Mouse (Mus musculus) regulatory T cell (primary cell): Measurements from ENCODE around the gene Mecr.

ENCODE experiments used
- in situ Hi-C: fragments of 300-600 bp; cut with MboI, MseI; formaldehyde crosslinking; loops from one replicate; pipeline ENCODE4 v1.15.1; 2025; ENCODE audit warnings: high pct_unique_total_duplicates

The Mecr gene

DNA sequence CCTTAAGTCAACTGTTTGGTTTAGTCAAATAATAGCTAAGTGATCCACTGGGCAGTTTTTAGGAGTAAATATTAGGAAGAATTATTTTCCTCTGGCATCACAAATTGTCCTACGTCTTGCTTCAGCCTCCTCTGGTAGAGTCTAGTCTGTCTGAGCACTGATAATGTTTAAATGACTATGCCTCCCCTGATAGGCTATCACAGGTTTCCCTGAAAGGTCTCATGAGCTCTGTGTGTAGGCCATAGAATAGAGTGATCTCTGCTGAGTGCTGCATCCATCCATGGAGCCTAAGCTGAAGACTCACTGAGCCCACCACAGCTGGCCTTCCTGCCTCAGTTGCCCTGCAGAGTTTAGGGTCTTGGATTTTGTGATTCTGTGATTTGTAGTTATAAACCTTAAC is 45.3 kb downstream of the Mecr start:
- in situ Hi-C loops, result loop anchor here (5.0 kb wide), 1 partner anchor 64 kb away; no protein-coding TSS in a partner anchor

- in situ Hi-C loops, result no loop called here
These were observed 47.4 kb downstream of the Mecr start for GRCm38 (mm10) chr4:131890692-131891091.

DNA sequence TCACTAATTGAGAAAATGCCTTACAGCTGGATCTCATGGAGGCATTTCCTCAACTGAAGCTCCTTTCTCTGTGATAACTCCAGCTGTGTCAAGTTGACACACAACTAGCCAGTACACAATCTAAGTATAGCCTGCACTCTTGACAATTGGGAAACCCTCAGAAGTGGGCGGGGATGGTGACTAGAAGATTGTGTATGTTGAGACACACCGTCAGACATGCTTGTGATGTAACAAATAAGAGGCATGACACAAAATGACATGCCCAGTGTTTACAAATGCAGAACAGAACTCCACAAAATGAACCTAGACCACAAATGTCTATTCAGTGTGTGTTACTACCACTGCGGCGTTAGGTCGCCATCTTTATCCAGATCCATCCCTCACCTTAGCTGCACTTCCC is 53.8 kb downstream of the Mecr start:
- in situ Hi-C loops, result no loop called here

DNA sequence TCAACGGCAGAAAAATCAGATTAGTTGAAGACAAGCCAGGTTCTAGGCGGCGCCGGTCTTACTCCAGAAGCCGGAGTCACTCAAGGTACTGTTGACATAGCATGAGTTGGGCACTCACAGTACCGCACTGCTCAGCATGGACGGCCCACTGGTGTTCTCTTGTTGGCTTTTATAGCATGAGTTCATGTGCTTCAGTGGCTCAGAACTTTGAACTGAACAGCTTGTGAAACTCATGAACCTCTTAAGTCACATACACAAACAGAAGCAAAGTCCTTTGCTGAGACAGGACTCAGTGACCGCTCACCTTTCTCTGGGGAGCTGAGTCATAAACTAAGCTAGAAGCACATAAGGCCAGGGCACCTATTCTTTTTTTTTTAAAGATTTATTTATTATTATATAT is 54.5 kb downstream of the Mecr start:
- in situ Hi-C loops, result no loop called here

GRCm38 (mm10) chr4:131898503-131899179 is 55.4 kb downstream of the Mecr start:
- in situ Hi-C loops, result no loop called here

DNA sequence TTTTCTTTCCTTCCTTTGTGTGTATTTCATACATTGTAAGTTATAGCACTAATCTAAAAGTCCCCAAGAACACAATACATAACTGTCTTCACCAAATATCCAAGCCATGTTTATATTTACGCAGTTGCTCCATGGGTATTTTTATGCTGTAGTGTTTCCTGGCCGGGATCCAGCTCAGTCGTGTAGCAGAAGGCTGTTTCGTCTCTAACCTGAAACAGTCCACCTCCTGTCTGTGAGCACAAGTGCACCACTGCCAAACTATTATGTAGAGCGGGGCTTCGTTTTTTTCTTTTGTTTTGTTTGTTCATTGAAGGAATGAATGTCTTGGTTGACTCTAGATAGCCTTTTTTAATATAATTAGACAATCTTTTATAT is 55.9 kb downstream of the Mecr start:
- in situ Hi-C loops, result no loop called here

DNA sequence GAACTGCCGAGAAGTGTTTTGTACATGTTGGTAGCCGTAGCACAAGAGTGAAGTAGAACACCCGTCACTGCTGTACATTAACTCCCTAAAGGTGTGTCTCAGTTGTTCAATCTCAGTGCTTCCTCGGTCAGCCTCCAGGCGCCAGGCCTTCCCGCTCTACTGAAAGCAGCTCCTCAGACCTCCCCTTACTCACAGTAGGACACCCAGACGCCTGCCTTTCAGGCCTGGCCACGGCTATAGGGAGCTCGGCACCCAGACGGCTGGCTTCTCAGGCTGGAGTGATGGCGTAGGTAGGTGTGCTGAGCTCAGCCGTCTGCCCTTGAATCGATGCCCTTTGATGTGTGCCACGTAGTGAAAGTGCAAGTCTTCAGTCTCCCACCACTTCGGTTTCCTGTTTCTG is 57.8 kb downstream of the Mecr start:
- in situ Hi-C loops, result no loop called here

GRCm38 (mm10) chr4:131904478-131904877 is 61.2 kb downstream of the Mecr start:
- in situ Hi-C loops, result no loop called here

- in situ Hi-C loops, result no loop called here
These were observed 63.2 kb downstream of the Mecr start for GRCm38 (mm10) chr4:131906423-131906822.

DNA sequence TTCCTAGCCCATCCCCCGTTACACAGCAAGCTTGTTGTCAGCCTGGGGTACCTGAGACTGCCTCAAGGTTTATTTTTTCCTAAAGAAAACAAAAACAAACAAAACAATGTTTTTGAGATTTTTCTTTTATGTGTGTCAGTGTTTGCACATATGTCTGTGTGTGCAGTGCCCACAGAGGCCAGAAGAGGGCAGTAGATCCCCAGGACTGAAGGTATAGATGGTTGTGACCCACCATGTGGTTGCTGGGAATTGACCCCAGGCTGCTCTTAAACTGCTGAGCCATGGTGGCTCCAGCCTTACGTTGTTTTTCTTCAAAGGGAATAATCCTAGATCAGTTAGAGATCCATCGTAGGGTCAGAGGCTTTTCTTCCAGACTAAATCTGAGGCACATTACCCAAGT is 64.6 kb downstream of the Mecr start:
- in situ Hi-C loops, result no loop called here

GRCm38 (mm10) chr4:131910237-131910994 is 67.1 kb downstream of the Mecr start:
- in situ Hi-C loops, result no loop called here

GRCm38 (mm10) chr4:131911521-131911920 is 68.3 kb downstream of the Mecr start:
- in situ Hi-C loops, result no loop called here

GRCm38 (mm10) chr4:131913526-131913925 is 70.3 kb downstream of the Mecr start:
- in situ Hi-C loops, result no loop called here

DNA sequence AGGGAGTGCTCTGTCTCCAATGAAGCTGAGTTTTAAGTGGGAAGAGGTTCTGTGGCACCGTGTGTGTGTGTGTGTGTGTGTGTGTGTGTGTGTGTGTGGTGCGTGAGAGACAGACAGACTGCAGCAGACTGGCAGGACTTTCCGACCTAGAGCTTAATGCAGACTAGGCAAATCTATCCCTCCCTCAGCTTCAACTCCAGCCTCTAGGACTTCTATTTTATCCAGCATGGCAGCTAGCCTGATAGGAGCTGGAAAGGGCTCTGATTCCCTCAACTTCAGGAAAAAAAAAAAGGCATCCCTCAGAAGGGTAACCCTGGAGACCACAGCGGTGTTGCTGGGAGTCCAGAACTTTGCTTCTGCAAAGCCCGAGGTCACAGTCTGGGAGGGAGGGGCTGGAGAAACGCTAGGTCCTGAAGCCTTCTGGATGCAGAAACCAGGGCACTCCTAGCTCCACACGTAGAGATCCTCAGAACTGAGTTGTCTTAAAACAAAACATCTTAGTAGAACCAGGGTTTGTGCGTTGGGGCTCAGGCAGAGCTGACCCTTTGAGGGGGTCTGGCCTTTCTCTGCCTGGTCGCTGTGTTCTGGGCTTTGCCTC is 70.9 kb downstream of the Mecr start:
- in situ Hi-C loops, result no loop called here

DNA sequence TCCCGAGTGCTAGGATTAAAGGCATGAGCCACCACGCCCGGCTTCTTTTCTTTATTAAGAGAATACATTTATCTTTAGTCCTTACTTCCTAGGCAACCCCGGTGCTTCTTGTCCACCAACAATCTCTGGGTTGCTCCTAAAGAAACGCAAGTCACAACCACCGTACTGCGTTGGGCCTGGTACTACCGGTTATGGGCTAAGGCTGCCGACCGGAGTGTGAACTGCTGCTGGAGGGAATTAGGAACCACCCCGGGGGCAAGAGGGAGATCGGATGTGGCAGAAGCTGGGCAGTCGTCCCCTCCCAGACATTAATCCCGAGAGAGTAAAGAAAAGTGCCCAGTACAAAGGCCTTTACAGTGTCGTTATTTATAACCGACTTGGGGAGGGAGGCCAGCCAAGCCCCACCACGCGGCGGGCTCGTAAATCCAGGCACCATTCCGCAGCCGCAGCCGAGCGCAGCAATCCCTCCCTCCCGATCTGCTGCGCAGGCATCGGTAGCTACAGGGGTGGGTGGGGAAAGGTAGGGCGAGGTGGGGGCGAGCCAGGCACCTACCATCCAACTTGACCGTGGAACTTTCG is 71.7 kb downstream of the Mecr start:
- in situ Hi-C loops, result no loop called here

DNA sequence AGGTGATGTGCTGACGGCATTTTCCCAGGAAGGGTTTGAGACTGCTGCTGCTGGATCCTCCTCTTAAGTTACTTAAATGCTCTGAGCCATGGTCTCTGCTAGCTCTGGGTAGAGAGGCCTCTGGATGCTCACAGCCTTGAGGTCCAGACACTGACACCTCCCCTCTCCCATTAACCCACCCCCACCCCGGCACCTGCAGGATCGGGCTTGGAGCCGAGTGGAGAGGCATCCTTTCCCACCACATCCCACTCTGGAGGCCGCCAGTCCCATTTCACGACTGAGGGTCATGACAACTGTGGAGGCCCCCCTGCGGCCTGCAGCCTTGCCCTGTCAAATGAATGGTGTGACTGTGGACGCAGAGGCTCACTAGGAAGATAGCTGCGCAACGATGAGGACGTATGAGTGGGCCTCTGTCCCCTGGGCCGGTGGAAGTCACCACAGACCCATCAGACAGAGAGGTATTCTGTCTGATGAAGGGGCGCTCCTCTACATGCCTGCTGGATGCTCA is 72.6 kb downstream of the Mecr start:
- in situ Hi-C loops, result no loop called here

DNA sequence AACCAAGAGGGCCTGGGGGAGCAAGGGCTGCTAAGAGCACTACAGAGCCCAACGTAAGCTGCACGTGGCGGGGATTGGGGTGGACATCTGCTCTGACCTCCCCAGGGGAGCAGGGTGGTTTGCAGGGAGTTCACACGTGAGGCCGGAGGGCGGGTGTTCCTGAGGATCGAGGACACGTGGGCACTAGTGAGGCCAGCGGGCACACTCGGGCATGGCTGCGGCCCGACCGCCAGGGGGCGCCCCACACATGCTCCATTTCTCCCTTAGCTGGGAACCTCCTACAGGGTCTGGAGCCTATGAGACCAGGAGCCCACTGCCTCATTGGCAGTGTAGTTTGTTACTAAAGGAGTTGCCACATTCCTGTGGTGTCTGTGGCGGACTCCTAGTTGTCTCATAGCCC is 73.2 kb downstream of the Mecr start:
- in situ Hi-C loops, result no loop called here

DNA sequence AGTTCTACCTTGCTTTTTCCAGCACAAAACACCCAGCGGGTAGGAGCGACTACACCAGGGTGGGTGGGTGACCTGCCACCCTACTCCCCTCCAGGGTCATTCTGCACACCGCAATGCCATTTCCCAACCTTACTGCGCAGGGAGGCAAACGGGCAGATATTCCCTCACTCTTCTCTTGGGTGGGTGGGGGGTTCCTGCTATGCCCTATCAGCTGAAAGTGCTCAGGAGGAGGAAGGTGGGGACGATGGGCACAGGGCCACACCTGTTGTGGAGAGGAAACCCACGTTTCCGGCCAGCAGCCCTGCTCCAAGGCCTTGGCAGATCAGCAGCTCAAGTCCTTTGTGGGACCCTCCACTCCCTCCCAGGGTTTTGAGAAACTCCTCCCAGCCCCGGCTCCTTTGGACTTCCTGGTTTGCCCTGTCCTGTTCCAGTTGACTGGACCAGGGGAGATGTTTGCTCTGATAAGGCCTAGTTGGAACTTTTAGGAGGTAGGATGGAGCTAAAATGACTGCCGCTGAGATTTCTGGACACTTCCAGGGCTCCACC is 73.8 kb downstream of the Mecr start:
- in situ Hi-C loops, result no loop called here
